Mouse (Mus musculus): ENCODE data around the gene Ncoa7.

The Ncoa7 gene

GRCm38 (mm10) chr10:30745238-30745974 lies 57.7 kb downstream of the Ncoa7 start:
- no peak for DNase-seq (ENCODE audit: low read depth)

GRCm38 (mm10) chr10:30743275-30743674 lies 59.9 kb downstream of the Ncoa7 start:
- DNase-seq (ENCODE audit: low read depth) = no peak

GRCm38 (mm10) chr10:30738403-30738802 lies 64.7 kb downstream of the Ncoa7 start:
- no peak for DNase-seq (ENCODE audit: low read depth)

- no peak for DNase-seq (ENCODE audit: low read depth)
Measured at GRCm38 (mm10) chr10:30737323-30737722, 65.8 kb downstream of the Ncoa7 start.

DNA sequence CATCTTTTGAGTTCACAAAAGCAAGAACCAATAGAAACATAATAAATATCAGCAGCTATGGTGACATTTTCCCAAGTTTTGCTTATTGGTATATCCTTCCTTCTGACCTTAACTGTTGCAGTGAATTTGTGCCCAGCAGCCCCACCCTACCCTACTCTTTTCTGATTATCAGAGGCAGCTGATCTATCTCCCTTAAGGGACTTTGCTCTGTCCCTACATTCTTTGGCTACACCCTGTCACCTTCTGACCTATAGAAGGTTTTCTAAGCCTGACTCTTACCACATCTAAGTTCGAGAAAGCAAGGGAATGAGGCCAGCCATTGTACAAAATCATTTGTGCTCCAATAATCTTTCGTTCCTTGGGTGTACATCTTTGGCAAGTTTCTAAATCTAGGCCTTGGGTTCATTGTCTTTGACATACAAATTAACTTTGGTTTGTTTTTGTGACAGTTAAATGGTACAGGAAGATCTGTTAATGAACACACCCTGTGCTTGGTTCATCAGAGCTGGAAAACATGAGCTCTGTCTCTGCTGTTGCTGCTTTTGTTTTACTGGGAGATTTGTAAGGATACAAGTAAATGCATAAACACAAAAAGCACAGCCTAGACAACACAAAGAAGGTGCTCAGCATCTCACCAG lies 69.9 kb downstream of the Ncoa7 start:
- DNase-seq (ENCODE audit: low read depth) = no peak

DNA sequence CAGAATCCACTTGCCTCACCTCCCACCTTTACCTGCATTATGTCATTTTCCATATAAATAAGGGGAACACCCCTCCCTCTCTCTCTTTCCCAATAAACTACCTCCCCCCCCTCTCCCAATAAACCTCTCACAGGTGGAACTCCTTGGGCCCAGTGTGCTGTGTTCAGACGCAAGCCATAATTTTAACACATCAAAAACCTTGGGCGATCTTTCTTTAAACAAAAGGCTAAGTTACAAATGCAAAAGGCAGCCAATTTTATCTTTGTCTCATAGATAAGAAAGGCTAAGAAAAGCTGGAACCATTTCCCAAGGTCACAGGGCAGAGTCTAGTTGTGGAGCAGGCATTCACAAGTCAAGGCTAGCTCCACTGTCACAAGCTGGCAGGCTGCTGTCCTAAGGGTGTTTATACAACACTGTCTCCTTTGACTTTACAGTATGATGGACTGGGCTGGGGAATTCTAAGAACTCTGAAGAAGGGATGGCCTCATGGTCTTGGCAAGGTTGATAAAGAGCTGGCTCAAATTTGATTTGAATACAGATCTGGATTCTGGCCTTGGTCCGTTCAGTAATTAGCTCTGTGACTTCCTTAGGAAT lies 71.7 kb downstream of the Ncoa7 start:
- DNase-seq (ENCODE audit: low read depth) = no peak

GRCm38 (mm10) chr10:30730791-30731190 lies 72.3 kb downstream of the Ncoa7 start:
- DNase-seq (ENCODE audit: low read depth) = no peak

DNA sequence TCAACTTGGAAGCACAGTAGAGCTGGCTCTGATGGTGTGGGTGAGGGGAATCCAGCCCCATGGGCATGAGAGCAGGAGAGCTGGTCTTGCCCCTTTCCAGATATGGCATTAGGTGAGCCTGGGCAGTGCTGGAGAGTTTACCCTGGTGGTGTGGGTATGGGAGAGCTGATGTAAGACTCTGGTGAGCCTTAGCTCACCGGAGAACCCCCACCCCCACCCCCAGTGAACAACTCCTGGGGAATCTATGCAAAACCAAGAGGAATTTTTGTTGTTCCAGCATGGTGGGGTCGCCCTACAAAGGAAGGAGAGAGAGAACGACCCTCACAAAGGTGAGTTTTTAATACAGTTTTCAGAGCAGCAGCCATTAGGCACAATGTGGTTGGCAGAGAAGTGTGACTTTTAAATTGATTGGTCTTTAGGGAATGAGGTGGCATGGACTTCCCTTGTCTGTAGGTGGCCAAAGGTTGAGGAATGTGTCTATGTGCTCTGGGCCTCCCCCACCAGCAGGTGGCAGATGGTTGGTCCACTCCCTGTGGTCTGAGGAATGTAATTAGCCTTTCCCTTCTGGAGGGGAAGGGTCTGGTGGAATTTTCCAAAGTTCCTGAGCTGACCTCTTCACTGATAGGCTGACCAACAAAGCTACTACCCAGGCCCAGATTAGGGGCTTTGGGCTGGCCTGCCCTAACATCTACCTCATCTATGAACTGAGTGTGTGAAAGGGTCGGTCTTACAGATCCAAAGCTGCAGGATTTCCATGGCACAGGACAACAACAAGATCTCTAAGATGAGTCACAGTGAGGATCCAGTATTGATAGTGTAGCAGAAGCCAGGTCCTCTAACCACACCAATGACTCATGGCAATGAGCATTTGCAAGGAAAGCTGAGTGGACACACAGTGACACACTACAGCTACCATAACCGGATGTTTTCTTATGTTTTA lies 73.7 kb downstream of the Ncoa7 start:
- no peak for DNase-seq (ENCODE audit: low read depth)

DNA sequence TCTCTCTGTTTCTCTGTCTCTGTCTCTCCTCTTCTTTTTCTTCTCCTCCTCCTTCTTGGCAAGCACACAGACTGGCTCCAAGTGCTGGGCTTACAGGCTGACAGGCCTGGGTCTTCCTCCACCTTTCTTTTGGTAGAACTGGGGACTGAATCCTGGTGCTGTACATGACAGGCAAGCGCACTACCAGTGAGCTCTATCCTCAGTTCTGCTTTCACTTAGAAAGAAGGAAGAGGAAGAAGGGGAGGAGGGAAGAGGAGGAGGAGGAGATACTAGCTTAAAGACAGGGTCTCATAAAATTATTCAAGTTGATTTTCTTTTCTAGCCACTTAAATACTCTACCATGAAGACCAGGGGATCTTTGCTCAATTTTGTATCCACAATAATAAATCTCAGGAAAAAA lies 80.1 kb downstream of the Ncoa7 start:
- no peak for DNase-seq (ENCODE audit: low read depth)

- DNase-seq (ENCODE audit: low read depth) = no peak
Measured at GRCm38 (mm10) chr10:30720556-30720955, 82.6 kb downstream of the Ncoa7 start.

DNA sequence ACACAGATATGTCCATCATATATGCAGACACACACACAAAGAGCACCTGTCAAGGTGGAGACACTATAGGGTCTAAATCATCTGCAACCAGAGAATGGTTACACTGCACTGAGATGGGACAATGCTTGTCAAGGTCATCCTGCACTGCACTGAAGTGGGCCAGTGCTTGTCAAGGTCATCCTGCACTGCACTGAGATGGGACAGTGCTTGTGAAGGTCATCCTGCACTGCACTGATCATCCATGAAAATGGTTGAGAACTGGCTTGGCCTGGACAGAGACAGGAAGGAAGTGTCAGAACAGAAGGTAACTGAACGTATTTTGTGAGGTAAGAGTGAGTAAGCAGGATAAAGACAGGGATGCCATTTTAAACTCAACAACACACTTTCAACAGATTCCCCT lies 83.2 kb downstream of the Ncoa7 start:
- no peak for DNase-seq (ENCODE audit: low read depth)

GRCm38 (mm10) chr10:30718703-30719340 lies 84.3 kb downstream of the Ncoa7 start:
- peak; percentile 80 for DNase-seq (ENCODE audit: low read depth)

- peak; percentile 24 for DNase-seq (ENCODE audit: low read depth)
Measured at GRCm38 (mm10) chr10:30716171-30716570, 87.0 kb downstream of the Ncoa7 start.

- no peak for DNase-seq (ENCODE audit: low read depth)
Measured at GRCm38 (mm10) chr10:30712540-30712939, 90.6 kb downstream of the Ncoa7 start.

- no peak for DNase-seq (ENCODE audit: low read depth)
Measured at GRCm38 (mm10) chr10:30709846-30710403, 93.2 kb downstream of the Ncoa7 start.

DNA sequence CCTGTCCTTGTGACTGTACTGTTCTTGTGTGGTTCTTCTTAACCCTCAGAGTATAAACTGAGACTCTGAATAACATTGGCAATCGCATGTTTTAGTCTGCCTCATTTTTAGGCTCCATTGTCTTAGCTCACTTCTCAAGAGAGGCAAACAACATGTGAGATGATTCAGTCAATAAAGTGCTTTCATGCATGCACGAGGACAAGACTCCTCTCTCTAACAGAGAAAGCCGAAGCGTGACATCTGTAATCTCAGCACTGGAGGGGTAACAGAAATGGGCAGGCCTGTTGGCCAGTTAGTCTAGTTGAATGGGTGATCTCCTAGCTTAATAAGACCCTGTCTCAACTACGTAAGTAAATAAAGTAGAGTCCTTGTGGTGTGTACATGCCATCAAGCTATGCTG lies 95.1 kb downstream of the Ncoa7 start:
- DNase-seq (ENCODE audit: low read depth) = no peak

- no peak for DNase-seq (ENCODE audit: low read depth)
Measured at GRCm38 (mm10) chr10:30702663-30703062, 100.5 kb downstream of the Ncoa7 start.

DNA sequence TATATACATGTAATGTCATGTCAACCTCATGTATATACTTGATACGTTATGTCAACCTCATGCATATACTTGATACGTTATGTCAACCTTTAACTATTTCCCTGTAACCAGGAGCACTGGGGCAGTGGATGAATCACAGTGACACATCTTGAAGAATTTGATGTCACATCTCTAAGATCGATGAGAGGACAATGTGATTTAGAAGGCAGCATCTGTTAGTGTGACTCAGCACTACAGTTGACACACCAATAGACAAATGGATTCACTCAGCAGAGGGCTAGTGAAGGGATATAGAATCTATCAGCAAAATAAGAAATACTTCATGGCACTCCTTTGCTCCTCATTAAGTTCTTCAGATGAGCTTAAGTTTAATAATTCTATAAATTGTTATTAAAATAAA lies 116.3 kb downstream of the Ncoa7 start:
- no peak for DNase-seq (ENCODE audit: low read depth)

GRCm38 (mm10) chr10:30683449-30683848 lies 119.7 kb downstream of the Ncoa7 start:
- DNase-seq (ENCODE audit: low read depth) = no peak

- DNase-seq (ENCODE audit: low read depth) = no peak
Measured at GRCm38 (mm10) chr10:30679756-30680155, 123.4 kb downstream of the Ncoa7 start.

DNA sequence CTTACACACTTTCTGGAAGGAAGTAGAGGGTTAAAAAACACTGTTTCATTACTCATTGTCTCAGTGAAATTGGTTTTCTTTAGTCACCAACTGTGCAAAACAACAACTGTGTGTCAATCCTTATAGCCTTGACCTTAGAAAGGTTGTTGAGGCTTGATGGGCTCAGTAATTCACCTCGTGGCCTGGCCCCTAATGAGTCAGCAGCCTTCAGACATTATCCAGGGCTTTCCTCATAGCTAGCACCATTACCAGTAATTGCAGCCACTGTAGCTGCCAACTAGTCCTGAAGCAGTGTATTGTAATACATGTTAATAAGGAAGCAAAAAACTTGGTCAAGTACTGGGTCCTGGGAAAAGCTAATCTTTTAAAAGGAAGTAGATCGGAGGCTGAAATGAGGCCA lies 125.1 kb downstream of the Ncoa7 start:
- DNase-seq (ENCODE audit: low read depth) = no peak

Data from naive thymus-derived CD4-positive, alpha-beta T cell, adult 2 months (primary cell).